Mouse (Mus musculus) left cerebral cortex, postnatal 25 days (tissue): ENCODE measurements around the gene Tuba1a. TPM values are rescaled to one million over a fixed set of nuclear protein-coding genes. Genes with fewer than 3 reads are reported as not detected.

ENCODE experiments used
- DNase-seq, 2 experiments: peaks; one replicate each; pipeline ENCODE4 v3.0.0; 2022; ENCODE audit warnings: low spot score in 2 of 2, mixed read lengths in 1 of 2
- intact Hi-C: fragments of 180-260 bp; cut with DNase I; formaldehyde crosslinking; loops from one replicate; pipeline ENCODE4 v1.15.1; 2025
- total RNA-seq, 2 experiments: library from RNA; stranded (reverse); gene quantifications; 2 replicates each; pipeline ENCODE4 v1.2.3; 2021

Gene Tuba1a
- total RNA-seq, result 1,000 to 10,000 TPM; 1,095 to 1,137 TPM

DNA sequence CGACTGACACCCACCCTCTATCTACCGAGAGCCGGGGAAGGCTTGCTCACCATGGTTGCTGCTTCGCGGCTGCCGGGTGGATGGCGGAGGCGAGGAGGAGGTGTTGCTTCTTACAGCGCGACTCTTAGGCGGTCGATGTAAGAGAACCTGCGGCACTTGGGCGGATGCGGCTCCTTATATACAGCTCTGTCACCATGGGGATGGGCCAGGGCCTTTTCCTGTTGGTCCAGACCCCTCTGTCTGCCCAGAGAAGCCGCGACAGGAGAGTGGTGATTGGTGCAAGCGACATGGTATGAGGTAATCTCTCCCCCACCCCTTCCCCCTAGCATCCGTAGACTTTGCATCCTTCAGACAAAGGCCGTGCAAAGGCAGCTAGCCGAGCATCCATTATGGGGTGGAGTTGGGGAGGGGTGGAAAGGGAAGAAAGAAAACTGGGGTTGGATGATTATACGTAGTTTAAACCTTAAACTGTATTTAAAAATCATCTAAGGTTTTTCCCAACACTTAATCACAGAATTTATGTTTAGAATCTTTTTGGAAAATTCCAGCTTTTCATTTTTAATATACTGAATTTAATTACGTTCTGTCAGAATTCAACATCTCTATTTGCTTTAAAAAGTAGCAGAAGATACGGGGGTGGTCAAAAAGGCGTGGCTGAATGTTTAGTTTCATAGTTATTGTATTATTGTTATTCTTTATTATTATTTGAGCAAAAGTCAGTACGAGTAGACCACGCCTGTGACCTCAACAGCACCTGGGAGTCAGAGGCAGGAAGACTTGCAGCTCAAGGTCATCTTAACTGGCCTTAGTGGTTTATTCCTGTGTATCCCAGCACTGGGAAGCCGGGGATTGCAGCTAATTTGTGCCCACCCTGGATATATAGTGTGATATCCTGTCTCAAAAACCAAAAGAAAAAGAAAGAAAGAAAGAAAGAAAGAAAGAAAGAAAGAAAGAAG is at the start of gene Tuba1a, which contains the start of gene Gm49450:
Gene Tuba1a (minus strand): TSS at position 303 of the 956 bp plus-strand sequence.
Gene Gm49450 (minus strand): TSS at position 151 of the 956 bp plus-strand sequence.
- intact Hi-C loops, result loop anchor here (1.0 to 2.0 kb wide), 4 partner anchors 17 to 40 kb away; partner anchors contain the start of gene Tuba1b
- DNase-seq, result peak; percentile 95 to 99

DNA sequence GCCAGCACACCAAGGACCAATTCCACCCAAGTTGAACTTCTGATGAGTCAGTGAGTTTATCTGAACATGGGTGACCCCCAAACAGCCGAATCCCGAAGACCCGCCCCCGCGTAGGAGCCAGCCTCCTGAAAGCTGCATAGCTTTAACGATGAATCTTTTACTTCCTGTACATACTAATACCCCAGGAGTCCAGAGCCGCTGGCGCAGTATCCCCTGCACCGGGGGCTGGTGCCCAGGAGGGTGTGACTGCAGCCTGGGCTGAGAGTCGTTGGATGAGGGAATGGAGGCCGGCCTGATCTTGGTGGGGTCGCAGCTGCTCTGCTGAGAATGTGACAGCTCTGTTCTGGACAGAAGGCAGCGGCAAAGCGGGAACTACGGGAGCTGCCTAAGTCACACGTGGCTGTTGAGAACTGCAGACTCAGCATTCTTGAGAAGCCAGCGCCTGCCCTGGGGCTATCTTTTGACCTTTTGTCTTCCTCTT is 48.0 kb upstream of the Tuba1a start:
- intact Hi-C loops, result no loop called here
- no peak for DNase-seq

- intact Hi-C loops, result no loop called here
- DNase-seq, result peak; percentile 52 to 71
These were observed 47.2 kb upstream of the Tuba1a start for GRCm38 (mm10) chr15:99000535-99001283.

DNA sequence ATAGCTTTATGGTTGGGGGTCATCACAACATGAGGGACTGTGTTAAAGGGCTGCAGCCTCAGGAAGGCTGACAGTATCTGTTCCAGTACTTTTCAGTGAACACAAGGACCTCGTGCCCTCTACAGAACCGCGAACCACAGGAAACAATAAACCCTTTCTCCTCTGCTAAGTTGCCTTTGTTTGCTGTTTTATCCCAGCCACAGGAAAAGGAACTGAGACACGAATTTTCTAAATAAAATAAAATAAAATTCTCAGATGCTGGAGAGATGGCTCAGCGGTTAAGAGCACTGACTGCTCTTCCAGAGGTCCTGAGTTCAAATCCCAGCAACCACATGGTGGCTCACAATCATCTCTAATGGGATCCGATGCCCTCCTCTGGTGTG is 45.3 kb upstream of the Tuba1a start:
- no peak for DNase-seq
- intact Hi-C loops, result no loop called here

DNA sequence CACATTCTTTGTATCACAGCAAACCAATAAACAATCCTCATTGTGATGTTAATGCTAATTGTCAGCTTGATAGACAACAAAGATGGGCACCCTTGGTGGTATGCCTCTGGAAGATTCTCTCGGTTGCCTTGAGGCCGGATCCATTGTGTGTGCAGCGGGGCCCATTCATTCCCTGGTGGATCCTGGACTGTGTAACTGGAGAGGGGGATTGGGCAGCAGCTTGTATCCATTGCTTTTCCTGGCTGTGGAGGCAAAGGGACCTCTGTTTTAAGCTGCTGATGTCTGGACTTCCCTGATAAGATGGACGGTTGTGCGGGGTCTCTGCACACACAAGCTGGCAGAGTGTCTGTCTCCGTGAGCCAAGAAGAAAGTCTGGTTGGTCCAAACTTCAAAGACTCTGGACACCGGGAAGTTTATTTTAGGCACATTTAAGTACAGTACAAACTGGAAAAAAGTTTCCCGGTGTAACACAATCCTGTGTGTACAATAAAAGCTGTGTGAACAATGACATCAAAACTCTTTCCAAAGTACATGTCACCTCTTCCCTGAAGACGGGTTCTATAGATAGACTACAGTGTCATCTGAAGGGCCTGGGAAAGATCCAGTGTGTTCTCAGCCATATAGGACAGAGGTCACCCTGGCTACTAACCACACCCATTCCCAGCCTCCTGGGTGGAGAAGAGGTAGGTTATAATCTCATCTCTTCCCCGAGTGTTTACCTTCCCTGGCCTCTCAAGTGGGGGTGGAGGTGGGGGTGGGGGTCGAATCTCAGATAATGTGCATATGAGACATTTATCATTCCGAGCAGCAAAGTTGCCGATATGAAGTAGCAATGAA is 44.7 kb upstream of the Tuba1a start:
- intact Hi-C loops, result no loop called here
- no peak for DNase-seq

DNA sequence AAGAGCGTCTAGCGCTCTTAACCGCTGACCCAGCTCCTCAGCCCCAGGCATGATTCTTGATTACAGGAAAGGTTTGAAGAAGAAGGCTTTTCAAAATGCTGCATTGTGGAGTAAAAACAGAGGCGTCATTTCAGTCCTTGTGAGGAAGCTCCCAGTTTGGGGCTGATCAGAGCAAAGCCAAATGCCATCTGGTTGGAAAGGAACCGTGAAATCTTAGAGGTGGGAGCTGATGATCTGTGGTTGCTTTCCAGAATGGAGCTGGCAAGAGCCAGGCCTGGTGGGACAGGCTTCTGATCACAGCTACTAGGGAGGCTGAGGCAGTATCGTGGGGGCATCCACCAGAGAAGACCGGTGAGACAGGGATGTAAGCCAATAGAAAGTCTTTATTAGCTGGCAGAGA is 43.3 kb upstream of the Tuba1a start:
- intact Hi-C loops, result no loop called here
- DNase-seq, result no peak

DNA sequence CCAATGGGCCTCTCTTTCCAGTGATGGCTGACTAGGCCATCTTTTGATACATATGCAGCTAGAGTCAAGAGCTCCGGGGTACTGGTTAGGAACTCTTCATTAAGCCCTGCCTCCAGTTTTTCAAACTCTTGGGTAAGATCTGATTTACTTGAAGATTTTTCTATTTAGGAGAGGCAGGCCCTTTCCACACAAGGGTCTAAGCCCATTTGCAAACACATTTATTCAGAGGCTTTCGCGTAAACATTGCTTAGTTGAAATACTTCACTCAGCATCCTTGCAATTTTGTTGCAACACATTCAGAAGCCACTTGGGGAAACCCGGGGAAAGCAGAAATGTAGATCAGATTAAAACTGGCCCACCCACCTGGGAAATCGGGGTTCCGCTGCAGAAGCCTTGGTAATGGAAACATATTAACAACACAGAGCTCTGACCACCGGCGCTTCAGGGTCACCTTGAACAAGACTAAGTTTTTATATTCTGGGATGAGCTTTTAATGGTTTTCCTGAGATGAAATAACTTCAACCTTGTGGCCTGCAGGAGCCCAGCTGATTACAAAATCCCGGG is 41.5 kb upstream of the Tuba1a start:
- DNase-seq, result no peak
- intact Hi-C loops, result loop anchor here (1.0 kb wide), 1 partner anchor 103 kb away; no protein-coding TSS in a partner anchor

- intact Hi-C loops, result loop anchor here (1.0 kb wide), 3 partner anchors 41 to 102 kb away; partner anchors contain the start of genes Gm49450, Tuba1a and Tuba1b
- DNase-seq, result peak; percentile 79 to 92
These were observed 40.4 kb upstream of the Tuba1a start for GRCm38 (mm10) chr15:98993865-98994264.

DNA sequence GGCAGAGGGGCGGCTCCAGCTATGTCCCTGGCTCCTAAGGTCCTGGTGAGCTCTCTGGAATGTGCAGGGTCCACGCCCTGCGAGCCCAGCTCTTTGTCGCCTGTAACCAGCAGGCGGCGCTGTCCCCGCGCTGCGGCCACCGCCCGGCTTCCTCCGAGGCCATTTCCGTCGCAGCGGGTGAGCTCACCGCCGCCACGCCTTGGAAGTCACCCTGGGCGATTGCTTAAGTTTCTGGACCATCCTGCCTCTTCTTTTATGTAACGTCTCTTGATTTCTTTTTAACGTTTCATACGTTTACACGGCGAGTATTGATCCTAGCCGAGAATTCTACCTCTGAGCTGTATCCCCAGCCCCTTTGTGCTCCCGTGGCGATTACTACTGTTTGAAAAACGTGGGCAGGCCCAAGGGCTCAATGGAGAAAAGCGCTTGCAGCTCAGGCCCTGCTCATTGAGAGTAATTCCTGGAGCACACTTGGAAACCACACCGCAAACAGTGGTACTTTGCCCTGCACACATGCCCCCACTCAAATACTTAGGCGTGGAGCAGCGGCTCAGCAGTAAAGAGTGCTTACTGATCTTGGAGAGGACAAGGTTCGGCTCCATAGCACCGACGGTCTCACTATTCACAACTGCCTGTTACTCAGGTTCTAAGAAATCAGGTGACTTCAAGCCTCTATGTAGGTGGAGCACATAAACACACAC is 39.7 kb upstream of the Tuba1a start:
- DNase-seq, result peak; percentile 94 to 96
- intact Hi-C loops, result loop anchor here (1.0 kb wide), 2 partner anchors 40 to 59 kb away; partner anchors contain the start of genes Gm49450, Tuba1a and Tuba1b

DNA sequence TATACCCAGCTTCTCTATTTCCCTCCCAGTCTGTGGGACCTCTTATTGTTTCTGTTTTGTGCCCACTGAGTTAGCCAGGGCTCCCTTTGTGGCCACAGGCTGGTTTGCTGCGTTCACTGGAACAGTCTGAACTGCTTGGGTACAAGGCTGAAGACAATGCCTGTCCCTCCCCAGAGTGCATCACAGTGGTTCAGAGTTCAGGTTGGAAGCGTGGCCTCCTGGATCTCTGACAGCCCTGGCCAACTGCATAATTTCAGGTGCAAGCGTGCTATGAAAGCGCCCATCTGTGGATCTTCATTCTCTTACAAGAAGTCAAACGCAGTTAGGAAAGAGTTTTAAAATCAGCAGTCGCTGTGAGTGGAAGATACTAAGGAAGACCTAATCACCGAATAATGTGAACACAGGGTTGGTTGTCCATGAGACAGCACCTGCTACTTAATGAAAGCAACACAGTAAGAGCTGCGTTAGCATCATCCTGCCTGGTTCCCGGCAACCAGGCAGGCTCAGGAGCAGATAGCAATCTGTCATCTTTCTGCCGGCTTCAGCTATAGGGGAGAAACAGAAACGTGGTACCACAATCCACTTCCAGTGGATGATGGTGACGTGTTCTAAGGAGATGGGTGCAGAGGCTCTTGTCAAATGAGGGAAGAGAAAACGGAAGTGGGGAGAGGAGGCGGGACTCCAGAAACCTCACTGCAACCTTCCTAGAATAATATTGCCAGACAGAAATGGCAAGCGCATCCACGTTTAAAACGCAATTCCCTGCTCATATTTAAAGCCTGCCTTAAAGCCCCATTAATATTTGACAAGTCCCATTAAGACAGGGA is 38.8 kb upstream of the Tuba1a start:
- intact Hi-C loops, result no loop called here
- peak; percentile 79 to 95 for DNase-seq

GRCm38 (mm10) chr15:98991540-98992050 is 38.1 kb upstream of the Tuba1a start:
- DNase-seq, result no peak
- intact Hi-C loops, result no loop called here

DNA sequence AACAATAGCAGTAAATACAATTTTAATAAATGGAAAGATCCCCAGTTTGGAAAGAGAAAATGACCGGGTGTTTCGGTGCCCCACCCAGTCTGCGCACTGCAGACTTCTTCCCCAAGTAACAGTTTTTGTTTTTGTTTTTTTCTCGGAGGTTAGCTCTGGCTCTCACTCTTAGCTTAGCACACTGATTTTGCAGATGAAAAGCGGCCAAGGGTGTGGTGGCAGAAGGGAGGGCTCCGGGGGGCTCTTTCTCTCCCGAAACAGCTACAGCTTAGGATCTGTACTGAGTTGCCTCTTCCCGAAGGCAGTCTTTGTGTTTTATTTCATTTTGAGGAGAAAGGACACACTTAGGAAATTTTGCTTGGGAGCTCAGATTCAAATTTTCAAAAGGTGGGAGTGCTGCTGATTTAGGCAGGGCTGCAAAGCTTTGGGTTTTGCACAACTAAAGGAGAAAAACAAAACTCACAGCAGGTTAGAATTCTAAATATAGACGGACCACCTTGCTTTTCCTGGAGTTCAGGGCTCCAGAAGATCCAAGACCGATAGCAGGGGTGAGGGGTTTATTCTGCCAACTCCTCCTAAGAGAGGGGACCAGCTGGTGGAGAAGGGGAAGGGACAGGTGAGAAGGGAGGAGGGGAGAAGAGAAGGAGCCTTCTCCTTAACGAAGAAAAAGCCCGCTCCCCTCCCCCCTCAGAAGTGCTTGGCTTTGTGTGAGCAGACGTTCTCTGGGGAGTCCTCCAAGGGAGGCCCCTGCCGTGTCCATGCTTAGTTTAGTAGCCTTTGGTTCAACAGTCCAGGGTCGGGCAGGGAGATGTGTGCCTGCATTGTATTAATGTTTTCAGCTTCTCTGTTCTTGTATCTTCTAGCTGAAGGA is 37.4 kb upstream of the Tuba1a start:
- no peak for DNase-seq
- intact Hi-C loops, result no loop called here

- intact Hi-C loops, result no loop called here
- DNase-seq, result no peak
These were observed 36.4 kb upstream of the Tuba1a start for GRCm38 (mm10) chr15:98989701-98990430.

DNA sequence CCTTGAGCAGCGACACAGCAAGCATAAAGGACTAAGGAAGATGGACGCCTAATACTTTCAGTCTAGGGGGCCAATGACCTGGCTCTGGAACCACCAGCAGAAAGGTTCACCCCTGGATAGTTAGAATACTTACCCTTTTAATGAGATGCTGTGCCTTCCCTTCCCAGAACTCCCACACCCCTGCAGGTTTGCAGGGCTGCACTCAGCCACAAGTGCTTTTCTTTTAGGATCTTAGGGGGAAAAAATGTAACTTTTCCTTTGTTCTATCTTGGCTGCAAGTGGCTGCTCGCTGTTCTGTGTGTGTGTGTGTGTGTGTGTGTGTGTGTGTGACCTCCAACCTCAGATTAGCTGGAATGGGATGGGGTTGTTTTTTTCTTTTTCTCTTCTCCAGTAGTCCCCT is 35.3 kb upstream of the Tuba1a start:
- DNase-seq, result no peak

GRCm38 (mm10) chr15:98987661-98988181 is 34.2 kb upstream of the Tuba1a start:
- DNase-seq, result no peak
- intact Hi-C loops, result no loop called here

More for the DNA sequence above, 35.3 kb upstream of the Tuba1a start:
- intact Hi-C loops, result no loop called here
